Mouse (Mus musculus) left cerebral cortex, adult 18-20 months (tissue): Measurements from ENCODE around the gene Tmem108. TPM values are rescaled to one million over a fixed set of nuclear protein-coding genes. Genes with fewer than 3 reads are reported as not detected.
A peak's percentile ranks its signal among the peaks of the same experiment; 100 is the strongest.

Source experiments
- DNase-seq, 2 experiments: peaks; one replicate each; pipeline ENCODE4 v3.0.0; 2021 to 2022; ENCODE audit warnings: low spot score in 2 of 2, mixed read lengths in 1 of 2
- total RNA-seq, 2 experiments: library from RNA; stranded (reverse); gene quantifications; 2 replicates each; pipeline ENCODE4 v1.2.3; 2021

Gene Tmem108
- total RNA-seq, 2 experiments from 2014 or later = 23.7 to 25.9 TPM

DNA sequence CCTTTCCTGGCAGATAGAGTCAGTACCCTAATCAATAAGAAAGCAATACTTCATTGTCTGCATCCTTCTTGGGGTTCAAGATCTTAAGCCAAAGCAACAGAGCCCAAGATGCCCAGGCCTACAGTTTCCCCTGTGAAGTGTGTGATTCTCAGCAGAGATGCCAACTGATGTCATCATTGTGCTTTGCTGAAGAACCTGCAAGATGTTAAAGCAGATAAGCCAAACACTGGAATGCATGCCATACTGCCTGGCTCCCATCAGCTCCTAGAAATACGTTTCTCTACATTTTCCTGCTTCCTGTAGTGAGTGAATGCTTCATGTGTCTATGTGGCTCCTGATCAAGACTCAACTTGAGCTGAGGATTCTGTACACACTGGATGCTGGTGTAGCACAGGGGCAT lies 122.2 kb downstream of the Tmem108 start:
- no peak for DNase-seq

DNA sequence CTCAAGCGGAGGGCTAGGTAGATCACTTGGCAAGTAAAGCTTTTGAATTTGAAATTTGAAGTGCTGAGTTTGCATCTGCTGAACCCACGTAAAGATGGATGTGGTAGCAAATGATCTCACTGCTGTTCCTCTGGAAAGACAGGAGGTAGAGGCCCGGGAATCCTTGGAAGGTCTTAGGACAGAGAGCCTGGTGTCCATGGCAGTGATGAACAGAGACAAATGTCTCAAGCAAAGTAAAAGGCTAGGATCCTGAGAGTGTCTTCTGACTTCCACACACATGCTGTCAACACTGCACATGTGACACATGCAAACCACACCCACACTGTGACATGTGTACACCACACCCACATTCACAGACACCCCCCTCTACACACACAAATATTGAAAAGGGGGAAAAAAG lies 124.2 kb downstream of the Tmem108 start:
- no peak for DNase-seq

DNA sequence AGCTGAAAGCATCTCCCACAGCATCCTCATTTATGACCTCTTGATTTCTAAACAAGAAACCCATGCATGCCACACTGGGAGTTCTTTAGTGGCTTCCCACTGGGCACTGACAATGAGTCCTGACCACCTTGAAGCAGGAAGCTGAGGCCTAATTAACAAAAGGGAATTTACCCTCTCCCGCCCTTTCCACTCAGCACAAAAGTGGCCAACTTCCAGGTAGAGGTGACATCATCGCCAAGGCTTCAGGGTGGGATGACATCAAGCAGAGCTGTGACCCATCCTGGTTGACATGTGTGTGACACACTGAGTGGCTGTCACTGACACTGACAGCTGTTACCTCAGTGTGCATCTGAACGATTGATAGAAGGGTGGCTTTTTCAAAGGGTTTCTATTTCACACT lies 124.8 kb downstream of the Tmem108 start:
- no peak for DNase-seq

DNA sequence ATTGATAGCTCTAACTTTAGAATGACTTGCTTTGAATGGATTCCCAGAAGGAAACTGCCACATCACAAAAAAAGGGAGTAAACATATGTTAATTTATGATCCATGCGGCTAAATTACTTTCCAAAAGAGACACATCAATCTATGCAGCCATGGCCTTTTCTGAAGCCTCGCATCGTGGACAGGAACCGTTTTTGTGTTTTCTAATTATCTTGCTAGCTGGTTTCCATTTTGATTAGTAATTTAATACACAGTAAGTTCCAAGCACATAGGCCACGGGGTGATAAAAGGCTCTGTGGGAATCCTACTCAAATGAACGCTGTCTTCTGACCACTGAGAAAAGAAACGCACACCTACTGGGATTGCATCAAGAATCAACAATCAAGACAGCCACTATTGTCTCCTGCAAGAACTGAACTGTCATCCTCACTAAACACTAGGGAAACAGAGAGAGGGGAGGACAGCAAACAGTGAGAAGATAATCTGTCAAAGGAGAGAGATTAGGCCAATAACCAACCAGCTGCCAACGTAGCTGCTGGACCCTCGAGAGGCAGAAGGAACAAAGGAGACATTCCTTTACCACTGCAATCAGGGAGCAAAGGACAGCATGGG lies 132.7 kb downstream of the Tmem108 start:
- no peak for DNase-seq

DNA sequence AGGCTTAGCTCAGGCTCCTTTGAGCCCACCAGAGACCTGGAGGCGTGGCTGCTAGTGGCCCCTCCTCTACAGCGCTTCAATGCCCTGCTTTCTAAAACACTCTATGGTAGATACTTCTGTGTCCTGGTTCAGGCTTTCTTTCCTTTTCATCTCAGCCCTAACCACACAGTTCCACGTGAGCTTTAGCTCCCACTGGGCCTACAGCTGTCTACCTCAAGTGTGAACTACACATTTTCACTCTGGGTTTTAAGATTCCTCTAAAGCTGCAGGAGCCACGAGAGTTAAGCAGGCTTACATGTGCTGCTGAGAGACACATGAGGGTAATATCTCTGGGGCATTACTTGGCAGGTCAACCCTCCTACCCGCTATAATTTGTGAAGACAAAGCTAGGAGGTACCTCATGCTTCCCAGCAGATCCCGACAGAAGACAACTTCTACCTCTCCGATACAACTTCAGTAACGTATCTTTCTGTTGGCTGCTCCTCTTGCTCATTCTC lies 134.2 kb downstream of the Tmem108 start:
- no peak for DNase-seq

DNA sequence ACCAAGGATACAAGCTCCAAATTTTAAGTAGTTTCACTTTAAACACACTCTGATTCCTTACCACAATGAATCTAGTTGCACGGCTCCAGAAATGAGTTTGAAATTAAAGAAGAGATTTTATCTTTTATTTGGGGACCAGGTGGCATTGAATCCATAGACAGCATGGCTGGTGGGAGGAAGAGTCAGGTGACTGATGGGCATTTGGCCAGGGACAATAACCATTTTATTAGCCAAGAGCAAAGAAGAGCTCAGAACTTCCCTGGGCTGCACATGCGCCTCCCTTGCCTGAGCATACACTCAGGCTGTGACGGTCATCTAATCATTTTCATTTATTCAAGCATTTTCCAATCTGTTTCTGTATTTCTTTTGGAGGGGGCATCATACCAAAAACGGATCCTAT lies 135.5 kb downstream of the Tmem108 start:
- no peak for DNase-seq

DNA sequence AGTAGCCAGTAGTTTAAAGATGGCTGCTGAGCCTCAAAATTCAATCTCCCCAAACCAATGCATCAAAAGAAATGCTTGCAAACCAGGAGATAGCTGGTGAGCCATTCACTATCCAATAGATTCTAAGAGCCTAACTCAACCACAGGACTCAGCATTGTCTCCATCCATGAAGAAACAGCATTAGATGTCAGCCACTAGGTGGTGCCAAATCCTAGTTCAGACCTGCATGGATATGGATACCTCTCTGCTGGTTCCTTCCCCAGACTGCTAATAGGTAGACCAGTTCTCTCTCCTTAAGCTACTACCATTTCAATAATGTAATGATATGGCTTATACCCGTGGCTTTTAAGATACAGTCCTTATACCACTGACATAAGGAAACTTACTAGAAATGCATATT lies 137.0 kb downstream of the Tmem108 start:
- peak; percentile 80 to 82 for DNase-seq

DNA sequence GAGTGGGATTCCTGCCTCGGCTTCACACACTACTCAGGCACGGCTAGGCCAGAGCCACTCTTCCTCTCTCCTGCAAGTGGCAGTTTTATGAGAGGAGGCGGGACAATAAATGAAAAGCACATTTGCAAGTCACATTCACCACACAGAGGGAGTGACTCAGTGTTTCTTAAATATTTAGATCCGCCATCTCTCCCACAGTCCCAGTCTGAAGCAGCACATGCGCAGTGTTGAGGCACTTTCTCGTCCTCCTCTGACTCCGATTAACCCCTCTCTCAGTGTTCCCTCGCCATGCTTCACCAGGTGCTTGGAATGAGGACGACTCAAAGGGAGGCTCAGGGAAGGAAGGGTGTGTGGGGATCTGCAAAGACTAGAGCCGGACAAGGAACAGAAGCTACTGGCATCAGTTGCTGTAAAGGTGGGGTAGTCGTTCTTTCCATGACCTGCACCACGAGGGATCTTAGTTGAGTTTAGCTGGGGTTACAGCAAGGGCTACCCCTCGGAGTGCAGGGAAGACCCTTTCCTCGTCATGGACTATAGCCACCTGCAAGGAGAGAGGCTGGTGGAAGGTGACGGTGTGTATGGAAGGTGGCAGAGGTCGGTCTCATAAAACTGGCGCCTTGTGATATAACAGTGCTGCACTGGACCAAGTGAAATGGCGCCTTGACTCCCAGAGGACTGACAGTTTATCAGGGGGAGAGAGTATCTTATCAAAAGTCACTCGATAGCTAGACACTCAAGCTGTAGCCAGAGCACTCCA lies 137.9 kb downstream of the Tmem108 start:
- peak; percentile 59 to 65 for DNase-seq

DNA sequence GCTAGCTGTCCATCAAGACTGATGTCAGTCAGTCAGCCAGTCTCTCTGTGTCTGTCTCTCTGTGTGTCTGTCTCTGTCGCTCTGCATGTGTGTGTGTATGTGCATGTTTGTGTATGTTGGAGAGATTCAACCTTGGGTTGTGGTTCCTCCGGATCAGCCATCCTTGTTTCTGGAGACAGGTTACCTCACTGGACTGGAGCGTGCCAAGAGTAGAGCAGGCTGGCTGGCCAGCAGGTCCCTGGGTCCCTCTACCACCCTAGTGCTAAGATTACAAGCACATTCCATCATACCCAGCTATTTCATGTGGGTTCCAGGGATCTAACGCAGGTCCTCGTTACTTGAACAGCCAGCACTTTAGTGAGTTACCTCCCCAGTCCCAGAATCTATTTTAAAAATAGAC lies 138.6 kb downstream of the Tmem108 start:
- DNase-seq = no peak

DNA sequence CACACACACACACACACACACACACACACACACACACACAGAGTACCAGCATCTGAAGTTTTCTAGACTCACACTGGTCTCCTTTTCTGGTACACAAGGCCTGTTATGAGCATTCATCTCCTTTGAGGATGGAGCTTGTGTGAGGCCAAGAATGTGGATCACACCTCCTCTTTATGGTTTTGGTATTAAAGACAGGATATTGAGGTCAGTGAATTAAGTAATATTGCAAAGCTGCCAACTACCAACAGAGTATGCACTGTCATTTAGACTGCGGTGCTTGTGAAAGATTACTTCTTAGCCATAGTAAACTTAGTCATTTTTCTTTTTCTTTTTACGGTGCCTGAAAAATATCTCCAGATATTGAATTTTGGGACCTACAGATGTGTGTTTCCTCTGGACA lies 139.8 kb downstream of the Tmem108 start:
- DNase-seq = no peak

DNA sequence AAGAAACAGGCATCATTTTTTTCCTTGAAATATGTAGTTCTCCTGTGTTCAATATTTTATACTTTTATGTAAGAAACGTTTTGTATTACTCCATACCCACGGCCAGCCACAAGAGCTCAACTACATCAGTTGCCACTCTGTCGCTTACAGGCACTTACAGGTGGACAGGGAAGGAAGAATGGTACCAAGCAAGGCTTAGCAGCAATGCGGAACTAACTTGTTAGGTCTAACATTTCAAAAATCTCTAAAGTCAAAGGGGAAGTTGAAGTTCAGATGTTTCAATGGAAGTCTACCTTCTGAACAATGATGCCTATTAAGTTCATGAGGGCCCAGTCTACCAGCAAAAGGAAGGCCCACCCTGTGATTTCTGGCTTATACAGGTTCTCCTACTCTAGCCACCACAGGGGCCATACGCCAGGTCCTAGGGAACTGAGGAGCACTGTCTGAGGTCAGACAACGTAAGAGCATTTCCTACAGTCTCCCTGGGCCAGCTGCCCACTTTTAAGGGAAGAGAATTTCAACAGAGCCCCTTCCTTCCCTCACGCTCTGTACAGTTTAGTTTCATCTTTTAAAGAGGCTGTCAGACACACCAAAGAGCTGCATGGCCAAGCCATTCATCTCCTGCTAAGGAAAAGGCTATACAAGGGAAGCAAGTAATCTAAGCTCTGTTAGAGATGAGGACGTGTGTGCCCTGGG lies 141.0 kb downstream of the Tmem108 start:
- DNase-seq = no peak

DNA sequence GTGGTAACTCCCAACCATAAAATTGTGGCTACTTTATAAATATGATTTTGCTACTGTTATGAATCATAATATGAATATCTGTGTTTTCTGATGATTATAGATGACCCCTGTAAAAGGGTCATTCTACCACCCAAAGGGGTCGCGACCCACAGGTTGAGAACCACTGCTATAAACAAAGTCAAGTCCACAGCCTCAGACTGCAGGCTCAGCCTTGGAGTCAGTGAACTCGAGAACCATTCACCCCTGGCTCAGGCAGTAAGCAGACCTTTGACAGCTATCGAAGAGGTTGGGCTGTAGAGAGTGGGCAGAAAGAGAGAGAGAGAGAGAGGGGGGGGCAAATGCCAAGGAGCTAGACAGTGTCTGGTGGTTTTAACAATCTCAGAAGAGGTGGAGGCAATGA lies 147.4 kb downstream of the Tmem108 start:
- no peak for DNase-seq

DNA sequence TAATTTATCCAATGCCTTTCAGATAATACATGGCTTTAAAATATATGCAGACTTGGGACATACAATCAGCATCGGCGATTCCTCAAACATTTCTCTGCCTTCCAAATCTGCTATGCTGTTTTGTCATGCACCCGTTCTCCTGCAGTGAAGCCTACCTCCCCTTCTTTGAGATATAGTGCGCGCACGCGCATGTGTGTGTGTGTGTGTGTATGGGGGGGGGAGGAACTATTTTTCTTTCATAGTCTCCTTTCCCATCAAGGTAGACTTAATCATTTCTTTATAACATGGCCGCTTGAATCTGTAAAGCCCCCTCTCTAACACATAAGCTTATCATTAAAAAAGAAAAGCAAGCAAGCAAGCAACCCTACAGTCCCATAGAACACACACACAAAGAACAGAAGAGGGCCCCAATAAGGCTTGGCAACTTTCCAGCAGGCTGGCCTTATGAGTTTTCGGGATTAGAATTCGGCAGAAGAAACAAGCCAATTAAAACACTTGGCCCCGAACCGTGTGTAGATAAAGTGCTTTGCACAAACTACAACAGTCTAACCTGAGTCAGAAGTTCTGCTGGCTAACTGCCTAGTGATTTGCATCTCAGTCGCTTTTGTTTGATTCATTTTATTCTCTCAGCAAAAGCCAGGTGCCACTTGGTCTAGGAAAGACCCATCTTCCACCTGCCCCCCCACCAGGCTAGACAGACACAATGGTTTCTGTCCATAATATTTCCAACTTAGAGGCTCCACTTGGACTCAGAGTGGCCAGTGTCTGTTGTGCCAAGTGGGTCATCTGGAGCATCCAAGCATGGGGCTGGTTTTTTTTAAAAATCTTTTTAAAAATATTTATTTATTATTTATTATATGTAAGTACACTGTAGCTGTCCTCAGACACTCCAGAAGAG lies 153.2 kb downstream of the Tmem108 start:
- DNase-seq = no peak

DNA sequence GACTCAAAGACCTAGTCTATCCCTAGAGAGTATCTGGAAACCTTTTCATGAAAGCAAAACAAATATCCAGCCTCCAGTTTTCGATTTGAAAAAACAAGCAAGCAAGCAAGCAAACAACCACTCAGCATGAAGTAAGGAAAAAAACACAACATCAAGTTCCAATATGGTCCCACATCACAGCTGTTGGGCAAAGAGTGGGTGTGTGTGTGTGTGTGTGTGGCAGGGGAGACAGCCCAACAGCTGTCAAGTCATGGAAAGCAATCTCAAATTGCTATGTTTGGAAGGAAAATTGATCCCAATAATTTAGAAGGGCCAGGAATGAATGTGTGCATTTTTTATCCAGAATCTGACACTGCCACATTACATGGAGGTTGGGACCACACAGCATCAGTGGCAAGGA lies 155.6 kb downstream of the Tmem108 start:
- DNase-seq = no peak

DNA sequence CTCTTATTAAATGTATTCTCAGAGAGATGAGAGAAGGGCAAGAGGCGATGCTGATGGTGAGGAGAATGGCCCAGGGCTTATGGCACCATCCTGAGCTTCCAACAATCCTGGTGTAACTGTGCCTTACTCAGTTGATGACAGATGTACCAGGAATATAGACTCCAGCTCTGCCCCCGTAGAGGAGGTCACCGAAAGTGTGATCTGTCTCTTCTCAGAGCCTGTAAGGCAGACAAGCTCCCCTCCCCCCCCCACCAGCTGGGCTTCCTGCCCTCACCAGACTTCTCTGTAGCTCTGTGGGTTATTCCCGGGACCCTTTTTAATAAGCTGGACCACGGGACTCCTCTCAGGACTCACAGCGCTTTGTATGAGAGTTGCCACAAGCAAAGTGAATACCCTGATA lies 157.8 kb downstream of the Tmem108 start:
- no peak for DNase-seq

DNA sequence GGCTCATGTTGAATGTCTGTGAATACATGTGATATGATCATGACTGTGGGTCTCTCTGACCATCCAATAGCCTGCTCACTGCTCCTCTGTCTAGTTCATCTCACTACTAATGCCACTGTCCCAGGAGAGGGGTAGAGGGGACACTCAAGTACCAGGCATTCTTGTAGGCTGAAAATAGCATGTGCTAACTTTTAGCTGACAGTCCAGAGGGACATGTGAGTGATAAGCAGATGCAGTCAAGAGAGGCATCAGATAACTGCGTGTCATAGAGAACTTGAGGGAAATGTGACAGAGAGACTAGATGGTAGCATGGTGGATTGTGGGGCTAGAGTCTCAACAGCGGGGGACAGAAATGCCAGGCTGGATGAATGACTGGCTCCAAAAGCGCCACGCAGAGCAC lies 159.8 kb downstream of the Tmem108 start:
- no peak for DNase-seq

DNA sequence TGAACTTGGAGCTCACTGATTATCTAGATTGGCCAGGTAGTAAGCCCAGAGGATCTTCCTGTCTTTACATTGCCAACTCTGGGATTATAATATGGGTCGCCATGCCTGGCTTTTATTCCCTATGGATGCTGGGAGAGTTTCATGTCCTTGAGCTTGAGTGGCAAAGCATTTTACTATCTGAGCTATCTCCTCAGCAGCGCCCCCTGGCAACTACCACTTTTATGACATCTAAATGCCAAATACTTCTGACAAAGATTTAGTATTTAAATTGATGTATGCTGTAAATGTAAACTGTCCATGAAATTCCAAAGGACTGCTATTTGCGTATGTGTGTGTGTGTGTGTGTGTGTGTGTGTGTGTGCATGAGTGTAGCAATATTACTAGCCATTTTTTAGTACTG lies 160.8 kb downstream of the Tmem108 start:
- DNase-seq = no peak

DNA sequence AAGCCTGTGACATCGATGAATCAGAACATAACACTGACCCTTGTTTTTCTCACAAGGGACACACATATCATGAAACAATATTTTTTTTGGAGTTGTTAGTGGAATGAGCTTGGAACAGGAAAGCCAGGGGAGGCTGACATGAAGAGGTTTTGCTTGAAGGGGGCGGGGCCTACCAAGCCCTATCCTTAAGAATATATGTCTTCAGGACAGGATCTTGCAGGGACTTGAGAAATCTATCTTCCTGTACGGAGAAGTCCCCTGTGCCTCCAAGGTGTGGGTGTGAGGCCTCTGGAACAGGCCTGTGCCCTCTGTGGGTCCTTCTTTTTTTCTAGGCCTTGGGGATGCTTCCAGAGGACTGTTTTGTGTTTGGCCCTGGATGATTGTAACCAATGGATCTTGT lies 161.7 kb downstream of the Tmem108 start:
- DNase-seq = no peak

DNA sequence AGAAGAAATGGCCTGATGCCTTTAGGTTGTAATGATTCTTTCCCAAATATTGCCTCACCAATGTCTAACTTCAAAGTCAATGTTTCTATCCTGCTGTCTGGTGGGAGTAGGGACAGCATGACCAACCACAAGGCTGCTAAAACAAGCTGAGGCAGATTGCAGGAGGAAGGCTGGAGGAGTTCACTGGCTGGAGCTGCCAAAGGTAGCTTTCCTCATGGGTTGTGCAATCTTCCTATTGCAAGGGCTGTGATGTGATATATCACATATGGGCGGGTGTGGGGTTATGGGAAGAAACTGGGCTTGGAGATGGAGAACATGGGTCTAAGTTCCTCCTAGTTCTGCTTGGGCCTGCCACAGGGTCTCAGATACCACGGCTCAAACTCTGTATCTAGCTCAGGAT lies 163.8 kb downstream of the Tmem108 start:
- DNase-seq = peak; percentile 46 to 64

DNA sequence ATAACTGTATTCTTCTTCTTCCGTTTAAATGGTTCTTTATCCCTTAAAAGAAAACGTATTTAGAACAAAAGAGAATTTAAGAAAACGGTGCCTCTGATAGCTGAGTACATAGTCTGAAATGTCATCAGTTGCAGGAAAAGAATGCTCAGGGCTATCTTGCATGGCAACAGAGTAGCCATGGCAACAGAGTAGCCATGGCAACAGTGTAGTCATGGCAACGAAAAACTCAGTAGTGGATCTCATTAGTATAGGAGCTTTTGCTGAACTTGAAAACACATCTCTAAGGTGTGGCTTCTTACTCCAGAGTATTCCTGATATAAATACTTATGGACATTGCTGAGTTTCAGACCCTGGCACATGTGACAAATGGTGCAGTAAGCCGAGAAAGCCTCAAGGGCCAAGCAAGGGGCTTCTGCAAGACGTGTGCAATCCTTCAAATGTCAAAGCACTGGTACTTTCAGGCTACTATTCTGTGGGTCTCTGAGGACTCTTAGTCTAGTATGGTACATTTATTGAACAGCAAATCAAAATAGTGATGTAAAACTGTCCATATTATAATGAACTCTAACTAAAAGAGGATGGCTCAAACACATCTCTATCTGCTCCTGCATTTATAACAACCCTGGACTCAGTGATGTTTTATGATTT lies 166.3 kb downstream of the Tmem108 start:
- DNase-seq = peak; percentile 74 to 75
